Mouse (Mus musculus): ENCODE results near the gene Stab2. TPM values are rescaled to one million over a fixed set of nuclear protein-coding genes. Genes with fewer than 3 reads are reported as not detected.

Stab2 gene
- polyA plus RNA-seq, 1 experiment from 2014 or later, result not detected

- Histone ChIP-seq H3K4me1 (replicated peaks; ENCODE audit: control insufficient read depth, insufficient read depth, low read length) (peaks cover 6% of the 10 kb centered on the region), H3K27me3 (ENCODE audit: control insufficient read depth, insufficient read depth, low read length) (no peaks in the 10 kb centered on the region), H3K36me3 (ENCODE audit: control insufficient read depth, insufficient read depth, low read length) (no peaks in the 10 kb centered on the region), H3K4me2 (ENCODE audit: low read depth, low read length, severe bottlenecking) (no peak overlapping the region), H3K9ac (ENCODE audit: low read length) (no peak overlapping the region), H3K27ac (ENCODE audit: low read depth, low read length) (no peak overlapping the region), H3K4me3 (ENCODE audit: low read depth, low read length) (no peak overlapping the region), H3K9me3 (ENCODE audit: control insufficient read depth, low read length) (no peaks in the 10 kb centered on the region)
- WGBS, result 49% methylated on average over 14 of the region's 14 CpGs
- DNase-seq (ENCODE audit: low spot score) (peak; percentile 62), ATAC-seq (replicated peaks; ENCODE audit: low FRiP score) (peak; percentile 48; the same call in 1 of the 2 replicates)
Observed at GRCm38 (mm10) chr10:86824871-86825270, 183.0 kb downstream of the Stab2 start.

- no peaks in the 10 kb centered on the region for H3K27me3 ChIP-seq (ENCODE audit: control insufficient read depth, insufficient read depth, low read length)
- WGBS, result 77% methylated on average over 6 of the region's 6 CpGs
- no peak for ATAC-seq (replicated peaks; ENCODE audit: low FRiP score)
- H3K27ac ChIP-seq (ENCODE audit: low read depth, low read length), result no peak overlapping the region
- peaks cover 9% of the 10 kb centered on the region for H3K4me1 ChIP-seq (replicated peaks; ENCODE audit: control insufficient read depth, insufficient read depth, low read length)
- H3K4me2 ChIP-seq (ENCODE audit: low read depth, low read length, severe bottlenecking), result no peak overlapping the region
- H3K4me3 ChIP-seq (ENCODE audit: low read depth, low read length), result no peak overlapping the region
- no peaks in the 10 kb centered on the region for H3K9me3 ChIP-seq (ENCODE audit: control insufficient read depth, low read length)
- no peaks in the 10 kb centered on the region for H3K36me3 ChIP-seq (ENCODE audit: control insufficient read depth, insufficient read depth, low read length)
- DNase-seq (ENCODE audit: low spot score), result no peak
- no peak overlapping the region for H3K9ac ChIP-seq (ENCODE audit: low read length)
Observed at GRCm38 (mm10) chr10:86824093-86824492, 183.7 kb downstream of the Stab2 start.

GRCm38 (mm10) chr10:86821014-86821413 is 186.8 kb downstream of the Stab2 start:
- H3K4me1 ChIP-seq (replicated peaks; ENCODE audit: control insufficient read depth, insufficient read depth, low read length), result peaks cover 9% of the 10 kb centered on the region
- ATAC-seq (replicated peaks; ENCODE audit: low FRiP score), result no peak

DNA sequence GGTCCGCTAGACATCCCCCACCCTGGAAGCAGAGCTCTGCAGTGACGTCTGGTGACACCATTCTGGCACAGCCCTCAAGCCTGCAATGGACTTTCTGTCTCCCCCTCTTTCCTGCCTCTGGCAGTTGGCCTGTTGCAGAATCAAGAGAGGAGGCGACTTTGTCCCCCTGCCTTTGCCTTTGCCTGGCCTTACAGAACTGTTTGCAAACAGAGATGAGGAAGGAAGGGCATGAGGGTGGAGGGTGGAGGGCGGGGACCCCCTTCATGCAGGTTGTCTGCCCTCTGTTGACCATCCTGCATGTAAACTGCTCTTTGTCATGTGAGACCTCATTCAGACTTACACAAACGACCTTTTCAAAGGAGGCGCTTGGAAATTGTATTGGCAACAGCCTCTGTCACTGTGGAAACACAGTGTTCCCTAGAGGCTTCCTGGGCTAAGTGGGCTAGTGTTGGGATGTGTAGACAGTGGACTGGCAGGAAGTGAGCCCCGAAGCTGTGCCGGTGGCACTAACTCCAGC is 188.1 kb downstream of the Stab2 start:
- Histone ChIP-seq H3K4me3 (ENCODE audit: low read depth, low read length) (no peak overlapping the region), H3K27me3 (ENCODE audit: control insufficient read depth, insufficient read depth, low read length) (no peaks in the 10 kb centered on the region), H3K36me3 (ENCODE audit: control insufficient read depth, insufficient read depth, low read length) (no peaks in the 10 kb centered on the region), H3K9ac (ENCODE audit: low read length) (no peak overlapping the region), H3K4me1 (replicated peaks; ENCODE audit: control insufficient read depth, insufficient read depth, low read length) (peaks cover 8% of the 10 kb centered on the region), H3K9me3 (ENCODE audit: control insufficient read depth, low read length) (no peaks in the 10 kb centered on the region), H3K4me2 (ENCODE audit: low read depth, low read length, severe bottlenecking) (no peak overlapping the region), H3K27ac (ENCODE audit: low read depth, low read length) (no peak overlapping the region)
- 39% methylated on average over 8 of the region's 8 CpGs for WGBS
- ATAC-seq (replicated peaks; ENCODE audit: low FRiP score) (no peak), DNase-seq (ENCODE audit: low spot score) (no peak)

More at GRCm38 (mm10) chr10:86821014-86821413, 186.8 kb downstream of the Stab2 start:
- 89% methylated on average over 7 of the region's 7 CpGs for WGBS
- no peaks in the 10 kb centered on the region for H3K27me3 ChIP-seq (ENCODE audit: control insufficient read depth, insufficient read depth, low read length)
- DNase-seq (ENCODE audit: low spot score), result no peak
- H3K4me3 ChIP-seq (ENCODE audit: low read depth, low read length), result no peak overlapping the region
- H3K36me3 ChIP-seq (ENCODE audit: control insufficient read depth, insufficient read depth, low read length), result no peaks in the 10 kb centered on the region
- no peak overlapping the region for H3K9ac ChIP-seq (ENCODE audit: low read length)
- no peak overlapping the region for H3K4me2 ChIP-seq (ENCODE audit: low read depth, low read length, severe bottlenecking)
- no peaks in the 10 kb centered on the region for H3K9me3 ChIP-seq (ENCODE audit: control insufficient read depth, low read length)
- no peak overlapping the region for H3K27ac ChIP-seq (ENCODE audit: low read depth, low read length)

- H3K4me2 ChIP-seq (ENCODE audit: low read depth, low read length, severe bottlenecking), result no peak overlapping the region
- WGBS, result 89% methylated on average over 7 of the region's 7 CpGs
Observed at GRCm38 (mm10) chr10:86815133-86815532, 192.7 kb downstream of the Stab2 start.

DNA sequence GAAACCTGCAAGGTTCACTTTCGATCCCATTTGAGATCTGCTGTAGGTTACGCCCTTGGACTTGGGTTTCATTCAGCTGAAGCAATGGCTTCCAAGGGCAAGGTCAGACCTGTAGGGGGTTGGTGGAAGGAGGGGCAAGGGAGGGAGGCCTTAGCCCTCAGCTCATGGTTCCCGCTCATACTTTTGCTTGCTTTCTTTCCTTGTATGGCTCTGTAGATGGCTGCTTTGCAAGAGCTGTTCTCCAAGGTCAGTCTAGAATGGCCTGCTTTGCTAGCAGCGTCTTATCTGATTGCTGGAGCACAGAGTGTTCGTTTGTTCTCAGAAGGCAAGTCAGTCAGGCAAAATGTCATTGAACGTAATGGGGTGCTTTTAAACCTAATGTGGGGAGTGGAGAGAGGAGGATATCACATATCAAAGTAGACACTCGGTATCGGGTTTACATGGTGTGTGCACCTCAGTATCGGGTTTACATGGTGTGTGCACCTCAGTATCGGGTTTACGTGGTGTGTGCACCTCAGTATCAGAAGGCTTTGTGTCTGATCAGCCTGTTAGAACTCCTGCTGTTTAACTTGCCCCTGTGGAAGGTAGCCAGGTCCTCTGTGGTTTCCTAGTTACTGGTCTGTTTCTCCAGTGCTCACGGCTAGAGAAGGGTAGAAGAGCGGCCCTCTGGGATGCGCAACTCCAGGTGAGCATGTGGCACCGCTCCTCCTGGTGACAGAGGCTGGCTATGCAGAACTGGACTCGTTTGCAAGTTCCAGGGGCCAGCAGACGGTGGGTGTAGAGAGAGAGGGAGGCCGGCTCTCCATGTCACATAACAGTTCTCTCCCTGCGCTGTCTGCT is 193.3 kb downstream of the Stab2 start:
- Histone ChIP-seq H3K4me3 (ENCODE audit: low read depth, low read length) (no peak overlapping the region), H3K27ac (ENCODE audit: low read depth, low read length) (no peak overlapping the region), H3K36me3 (ENCODE audit: control insufficient read depth, insufficient read depth, low read length) (no peaks in the 10 kb centered on the region), H3K4me2 (ENCODE audit: low read depth, low read length, severe bottlenecking) (no peak overlapping the region), H3K4me1 (replicated peaks; ENCODE audit: control insufficient read depth, insufficient read depth, low read length) (no peaks in the 10 kb centered on the region; the same call in 1 of the 2 replicates), H3K9me3 (ENCODE audit: control insufficient read depth, low read length) (no peaks in the 10 kb centered on the region), H3K27me3 (ENCODE audit: control insufficient read depth, insufficient read depth, low read length) (no peaks in the 10 kb centered on the region), H3K9ac (ENCODE audit: low read length) (no peak overlapping the region)
- 82% methylated on average over 19 of the region's 19 CpGs for WGBS
- no peak for ATAC-seq (replicated peaks; ENCODE audit: low FRiP score)
- no peak for DNase-seq (ENCODE audit: low spot score)

More at GRCm38 (mm10) chr10:86815133-86815532, 192.7 kb downstream of the Stab2 start:
- Histone ChIP-seq H3K9ac (ENCODE audit: low read length) (no peak overlapping the region), H3K4me1 (replicated peaks; ENCODE audit: control insufficient read depth, insufficient read depth, low read length) (peaks cover 5% of the 10 kb centered on the region), H3K27ac (ENCODE audit: low read depth, low read length) (no peak overlapping the region), H3K27me3 (ENCODE audit: control insufficient read depth, insufficient read depth, low read length) (no peaks in the 10 kb centered on the region), H3K9me3 (ENCODE audit: control insufficient read depth, low read length) (no peaks in the 10 kb centered on the region), H3K36me3 (ENCODE audit: control insufficient read depth, insufficient read depth, low read length) (no peaks in the 10 kb centered on the region), H3K4me3 (ENCODE audit: low read depth, low read length) (no peak overlapping the region)
- DNase-seq (ENCODE audit: low spot score), result no peak
- ATAC-seq (replicated peaks; ENCODE audit: low FRiP score), result no peak

DNA sequence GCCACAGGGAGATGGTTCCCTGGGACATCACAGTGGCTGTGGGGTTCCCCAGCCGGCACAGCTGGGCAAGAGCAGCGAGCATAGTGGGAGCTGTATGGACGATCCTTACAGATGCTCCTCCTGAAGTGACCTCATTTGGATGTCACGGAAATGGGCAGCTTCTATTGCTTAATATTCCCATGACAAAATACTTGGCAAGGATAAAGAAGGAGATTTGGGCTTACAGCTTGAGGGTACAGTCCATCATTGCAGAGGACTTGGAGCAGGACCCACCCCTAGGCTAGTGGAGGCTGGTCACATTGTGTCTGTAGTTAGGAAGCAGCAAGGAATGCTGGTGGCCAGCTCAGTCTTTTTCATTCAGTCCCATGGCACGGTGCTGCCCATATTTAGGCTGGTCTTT is 197.2 kb downstream of the Stab2 start:
- no peaks in the 10 kb centered on the region for H3K27me3 ChIP-seq (ENCODE audit: control insufficient read depth, insufficient read depth, low read length)
- H3K4me3 ChIP-seq (ENCODE audit: low read depth, low read length), result no peak overlapping the region
- no peak overlapping the region for H3K27ac ChIP-seq (ENCODE audit: low read depth, low read length)
- H3K4me2 ChIP-seq (ENCODE audit: low read depth, low read length, severe bottlenecking), result no peak overlapping the region
- no peak overlapping the region for H3K9ac ChIP-seq (ENCODE audit: low read length)
- no peaks in the 10 kb centered on the region for H3K4me1 ChIP-seq (replicated peaks; ENCODE audit: control insufficient read depth, insufficient read depth, low read length)
- H3K9me3 ChIP-seq (ENCODE audit: control insufficient read depth, low read length), result no peaks in the 10 kb centered on the region
- no peak for DNase-seq (ENCODE audit: low spot score)
- no peaks in the 10 kb centered on the region for H3K36me3 ChIP-seq (ENCODE audit: control insufficient read depth, insufficient read depth, low read length)
- ATAC-seq (replicated peaks; ENCODE audit: low FRiP score), result no peak
- WGBS, result 96% methylated on average over 5 of the region's 5 CpGs

GRCm38 (mm10) chr10:86810000-86810399 is 197.8 kb downstream of the Stab2 start:
- DNase-seq (ENCODE audit: low spot score) (no peak), ATAC-seq (replicated peaks; ENCODE audit: low FRiP score) (no peak)
- no peak overlapping the region for H3K4me2 ChIP-seq (ENCODE audit: low read depth, low read length, severe bottlenecking)
- no peaks in the 10 kb centered on the region for H3K36me3 ChIP-seq (ENCODE audit: control insufficient read depth, insufficient read depth, low read length)
- no peaks in the 10 kb centered on the region for H3K9me3 ChIP-seq (ENCODE audit: control insufficient read depth, low read length)
- no peak overlapping the region for H3K9ac ChIP-seq (ENCODE audit: low read length)
- WGBS, result 89% methylated on average over 9 of the region's 9 CpGs
- H3K27me3 ChIP-seq (ENCODE audit: control insufficient read depth, insufficient read depth, low read length), result no peaks in the 10 kb centered on the region
- H3K4me1 ChIP-seq (replicated peaks; ENCODE audit: control insufficient read depth, insufficient read depth, low read length), result no peaks in the 10 kb centered on the region
- no peak overlapping the region for H3K27ac ChIP-seq (ENCODE audit: low read depth, low read length)
- no peak overlapping the region for H3K4me3 ChIP-seq (ENCODE audit: low read depth, low read length)
